Mouse (Mus musculus) cerebellum, adult 9-10 months (tissue): ENCODE results near the gene Cdyl.

ENCODE experiments used
- DNase-seq: peaks from one replicate; pipeline ENCODE4 v3.0.0; 2022

The Cdyl gene

DNA sequence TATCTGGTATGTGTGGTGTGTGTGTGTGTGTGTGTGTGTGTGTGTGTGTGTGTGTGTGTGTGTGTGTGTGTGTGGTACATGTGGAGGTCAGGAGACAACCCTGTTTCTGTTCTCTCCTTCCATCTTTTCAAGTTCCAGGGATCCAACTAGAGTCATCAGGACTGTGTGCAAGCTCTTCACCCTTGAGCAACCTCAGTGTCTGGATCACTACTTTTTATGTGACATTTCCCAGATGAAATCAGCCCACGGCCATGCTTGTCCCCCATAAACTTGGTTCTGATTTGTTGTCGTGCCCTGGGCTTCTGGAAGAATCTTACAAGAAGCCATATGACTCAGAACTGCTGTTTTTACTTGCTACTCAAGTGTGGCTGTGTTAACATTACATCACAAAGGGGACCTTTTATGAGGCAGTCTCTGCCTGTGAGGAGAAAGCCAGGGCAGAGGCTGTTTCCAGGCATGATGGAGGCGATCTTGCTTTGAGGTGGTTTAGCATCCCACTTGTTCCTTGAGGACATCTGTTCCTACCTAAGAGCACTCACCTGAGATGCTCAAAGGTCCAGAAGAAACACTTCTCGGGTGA, at the start of gene Cdyl:
Gene Cdyl (plus strand): TSS at position 428 of the 580 bp plus-strand sequence.
- DNase-seq, result no peak

DNA sequence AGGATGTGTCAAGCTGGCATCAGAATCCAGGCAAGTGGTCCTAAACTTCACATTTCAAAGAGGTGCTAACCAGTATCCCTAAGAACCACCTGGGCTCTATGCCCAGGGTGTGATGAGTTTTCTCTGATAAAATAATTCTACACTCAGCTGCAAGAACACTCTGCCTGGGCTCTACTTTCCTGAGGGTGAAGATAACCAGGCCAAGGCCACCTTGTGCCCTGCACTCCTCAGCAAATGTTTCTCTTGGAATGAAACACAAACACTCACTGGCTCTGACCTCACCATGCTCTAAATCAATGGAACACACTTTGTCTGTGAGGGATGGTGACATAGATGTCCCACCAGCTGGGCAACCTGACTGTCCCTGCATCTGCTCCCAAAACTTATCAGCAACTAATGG, 48.9 kb upstream of the Cdyl start:
- DNase-seq, result no peak

DNA sequence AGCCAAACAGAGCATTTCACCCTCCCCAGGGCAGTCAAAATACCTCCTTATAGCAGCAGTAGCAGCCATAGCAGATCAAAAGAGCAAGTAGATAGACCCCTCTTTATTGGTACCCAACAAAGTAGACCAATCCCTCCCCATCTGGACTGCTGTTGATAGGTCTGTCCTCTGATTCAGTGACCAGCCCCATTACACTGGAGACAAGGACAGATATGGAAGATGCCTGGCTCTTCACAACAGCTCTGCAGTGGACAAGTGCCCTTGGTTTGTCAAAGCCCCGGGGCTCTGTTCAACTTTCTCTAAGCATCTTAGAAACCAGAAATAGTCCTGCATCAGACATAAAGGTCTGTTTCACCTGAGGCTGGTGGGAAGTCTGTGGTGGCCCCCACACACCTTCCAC, 47.1 kb upstream of the Cdyl start:
- DNase-seq, result no peak

DNA sequence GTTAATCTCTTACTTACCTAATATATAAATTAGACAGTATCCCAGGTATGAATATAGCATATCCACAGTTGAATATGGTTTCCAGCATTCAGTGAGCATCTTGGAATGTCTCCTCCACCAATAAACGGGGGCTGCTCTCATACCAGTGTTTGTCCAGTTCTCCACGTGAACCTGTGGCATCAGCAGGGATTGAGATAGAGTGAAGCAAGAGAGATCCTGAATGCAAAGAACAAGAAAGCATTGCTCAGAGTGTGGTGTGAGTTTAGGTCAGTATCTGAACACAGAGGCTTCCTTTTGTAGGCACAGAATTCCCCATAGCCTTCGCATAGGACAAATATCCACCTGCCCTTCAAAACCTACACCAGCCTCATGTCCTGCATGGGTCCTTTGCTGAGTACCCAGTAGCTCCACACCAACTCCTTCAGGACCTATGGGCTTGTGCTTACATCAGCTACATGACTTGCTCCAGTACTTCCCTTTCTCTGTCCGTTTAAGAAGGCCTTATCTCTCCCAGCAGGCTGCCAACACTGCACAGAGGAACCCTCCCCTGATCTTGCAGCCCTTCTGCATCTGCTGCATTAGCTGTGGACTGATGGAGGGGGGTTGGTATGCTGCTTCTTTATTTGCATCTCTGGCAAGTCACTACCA, 44.7 kb upstream of the Cdyl start:
- no peak for DNase-seq

DNA sequence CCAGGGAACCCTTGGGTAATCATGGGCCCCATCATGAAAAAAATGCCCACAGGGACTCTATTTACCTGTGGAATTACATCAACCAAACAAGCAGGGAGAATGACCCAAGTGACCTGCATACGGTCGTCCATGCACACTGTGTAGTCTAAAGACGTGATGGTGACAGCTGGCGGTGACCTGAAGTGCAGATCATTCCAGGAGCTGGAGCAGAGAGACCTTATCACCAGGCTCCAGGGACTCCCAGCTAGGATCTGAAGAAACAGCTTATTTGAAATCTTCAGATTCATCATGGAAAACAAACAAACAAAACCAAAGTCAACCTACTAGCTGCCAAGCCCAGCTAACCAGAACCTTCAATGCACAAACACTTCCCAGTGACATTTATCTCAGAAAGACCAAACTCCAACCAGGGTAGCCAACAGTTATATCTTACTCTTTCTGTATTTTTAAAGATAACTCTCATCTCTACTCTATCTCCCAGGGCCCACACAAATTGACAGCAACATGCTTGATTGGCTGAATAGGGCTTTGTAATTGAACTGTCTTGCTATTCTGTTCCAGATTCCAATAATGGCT, 43.0 kb upstream of the Cdyl start:
- DNase-seq, result no peak

DNA sequence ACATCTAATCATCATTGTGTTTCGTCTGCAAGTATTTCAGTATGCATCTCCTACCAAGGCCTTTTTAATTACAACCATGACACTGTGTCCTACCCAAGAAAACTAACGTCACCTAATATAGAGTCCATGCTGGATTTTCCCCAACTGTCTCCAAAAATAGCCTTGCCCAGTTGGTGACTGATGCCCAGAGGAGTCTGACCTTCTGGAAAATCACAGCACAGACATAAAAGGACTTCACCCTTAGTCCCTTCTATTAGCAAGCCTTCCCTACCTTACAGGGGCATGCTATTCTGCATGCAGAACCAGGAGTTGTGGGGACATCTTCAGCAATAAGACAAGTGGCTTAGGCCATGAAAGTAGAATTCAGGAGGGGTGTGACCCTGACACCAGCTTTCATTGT, 40.3 kb upstream of the Cdyl start:
- peak; percentile 7 for DNase-seq

DNA sequence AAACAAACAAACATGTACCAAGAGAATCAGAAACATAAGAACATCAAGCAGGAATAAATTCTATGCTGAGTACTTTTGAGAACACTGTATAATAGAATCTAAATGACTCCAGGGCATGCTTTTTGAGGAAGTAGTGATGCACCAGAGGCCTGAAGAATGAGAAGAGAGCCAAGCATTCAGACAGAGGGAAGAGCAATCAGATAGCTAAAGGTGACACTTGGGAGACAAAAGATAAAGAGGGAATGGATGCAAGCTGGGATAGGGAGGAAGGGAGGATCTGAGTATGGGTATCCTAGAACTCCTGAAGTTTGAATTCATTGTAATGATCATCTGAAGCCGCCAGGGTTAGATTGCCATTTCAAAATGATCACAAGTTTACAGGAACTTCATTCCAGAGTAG, 38.9 kb upstream of the Cdyl start:
- no peak for DNase-seq

DNA sequence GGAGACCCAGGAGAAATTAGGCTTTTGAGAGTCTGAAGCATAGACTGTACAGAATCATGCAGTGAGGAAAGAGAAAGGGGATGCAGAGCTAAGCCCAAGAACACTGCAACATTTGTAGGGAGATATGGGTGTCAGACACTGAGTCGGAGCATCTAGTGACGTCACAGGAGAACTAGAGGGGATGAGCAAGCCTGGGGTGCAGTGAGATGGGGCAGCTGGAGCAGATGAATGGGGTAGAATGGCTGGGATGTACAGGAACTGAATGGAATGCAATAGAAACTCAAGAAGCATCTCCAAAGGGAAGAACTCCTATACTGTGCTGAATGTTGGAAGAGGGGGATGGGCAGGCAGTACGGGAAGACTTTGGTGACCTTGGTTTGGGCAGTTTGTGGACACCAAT, 34.8 kb upstream of the Cdyl start:
- DNase-seq, result no peak

DNA sequence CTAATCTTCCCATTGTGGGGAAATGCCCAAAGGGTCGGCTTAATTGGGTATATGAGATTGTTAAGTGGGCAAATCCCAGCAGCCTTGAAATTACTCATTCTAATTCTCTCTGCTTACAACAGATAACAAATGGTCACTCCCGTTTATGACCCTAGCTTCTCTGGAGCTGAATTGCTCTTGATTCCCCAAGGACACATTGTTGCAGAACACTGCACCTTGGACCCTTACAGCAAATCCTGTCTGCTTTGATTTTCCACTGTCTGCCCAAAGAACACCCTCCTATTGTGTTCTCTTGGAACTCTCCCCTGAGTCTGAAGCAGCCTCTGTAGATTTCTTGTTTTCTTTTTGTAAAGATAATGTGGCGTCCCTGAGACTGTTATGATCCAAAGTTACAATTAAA, 34.1 kb upstream of the Cdyl start:
- no peak for DNase-seq

DNA sequence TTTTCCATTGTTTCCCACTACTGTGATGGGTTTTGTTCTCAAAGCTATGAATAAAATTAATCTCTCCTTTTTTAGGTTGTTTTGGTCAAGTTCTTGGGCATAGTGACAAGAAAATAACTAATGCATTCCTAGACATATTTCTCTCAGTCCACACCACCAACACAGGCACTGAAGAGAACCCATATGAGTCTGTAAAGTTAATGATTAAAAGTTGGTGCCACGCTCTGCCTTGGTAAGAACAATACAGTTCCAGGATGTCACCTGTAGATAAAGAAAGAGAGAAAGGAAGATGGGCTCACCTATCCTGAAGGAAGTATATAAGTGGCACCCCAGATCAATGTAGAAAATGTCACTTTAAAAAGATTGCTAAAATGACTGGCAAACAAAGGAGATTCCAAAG, 32.3 kb upstream of the Cdyl start:
- no peak for DNase-seq

DNA sequence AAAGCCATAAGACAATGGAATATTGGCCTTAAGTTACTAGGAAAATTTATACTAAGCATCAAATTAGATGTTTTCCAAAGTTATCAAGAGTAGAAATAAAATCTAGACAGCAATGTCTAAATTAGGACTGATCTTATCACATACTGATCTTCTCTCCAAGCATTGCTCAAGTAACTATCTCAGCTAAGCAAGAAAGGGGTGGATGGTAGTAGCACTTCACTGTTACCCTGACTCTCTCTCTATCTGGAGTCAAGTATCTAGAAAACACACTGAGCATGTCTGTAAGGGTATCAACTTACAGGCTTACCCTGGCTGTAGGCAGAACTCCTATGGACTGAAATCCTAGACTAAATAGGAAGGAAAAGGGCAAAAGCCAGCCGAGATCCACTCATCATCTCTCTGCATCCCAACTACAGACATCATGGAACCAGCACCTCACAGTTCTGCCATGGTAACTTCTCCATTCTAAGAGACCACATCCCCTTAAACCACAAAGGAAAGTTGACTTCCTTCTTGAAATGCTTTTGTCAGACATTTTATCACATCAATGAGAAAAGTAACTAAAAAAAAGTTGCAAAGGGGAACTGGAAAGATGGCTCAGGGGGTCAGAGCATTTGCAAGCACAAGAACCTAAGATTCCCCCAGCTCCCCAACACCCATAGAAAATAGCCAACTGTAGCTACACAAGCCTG, 12.4 kb upstream of the Cdyl start:
- no peak for DNase-seq

DNA sequence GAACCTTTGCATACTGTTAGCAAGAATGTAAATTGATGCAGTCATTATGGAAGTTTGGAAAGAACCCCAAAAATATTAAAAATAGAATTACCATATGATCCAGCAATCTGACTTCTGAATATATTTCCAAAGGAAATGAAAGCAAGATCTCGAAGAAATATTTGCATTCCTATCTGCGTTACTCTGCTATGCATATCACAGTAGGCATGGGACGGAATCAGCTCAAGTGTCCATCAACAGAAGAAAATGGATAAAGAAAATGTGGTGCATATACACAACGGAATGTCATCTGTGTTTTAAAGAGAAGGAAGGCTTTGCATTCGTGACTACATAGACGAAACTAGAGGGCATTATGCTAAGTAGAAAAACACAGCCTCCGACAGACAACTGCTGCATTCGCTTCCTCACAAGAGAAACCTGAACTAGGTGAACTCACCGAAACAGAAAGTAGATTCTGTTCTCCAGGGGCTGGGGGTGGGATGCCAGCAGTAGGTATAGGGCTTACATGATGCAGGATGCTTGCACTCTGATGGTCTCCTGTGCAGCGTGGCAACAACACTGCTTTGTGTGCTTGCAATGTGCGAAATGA, 9.3 kb upstream of the Cdyl start:
- no peak for DNase-seq

DNA sequence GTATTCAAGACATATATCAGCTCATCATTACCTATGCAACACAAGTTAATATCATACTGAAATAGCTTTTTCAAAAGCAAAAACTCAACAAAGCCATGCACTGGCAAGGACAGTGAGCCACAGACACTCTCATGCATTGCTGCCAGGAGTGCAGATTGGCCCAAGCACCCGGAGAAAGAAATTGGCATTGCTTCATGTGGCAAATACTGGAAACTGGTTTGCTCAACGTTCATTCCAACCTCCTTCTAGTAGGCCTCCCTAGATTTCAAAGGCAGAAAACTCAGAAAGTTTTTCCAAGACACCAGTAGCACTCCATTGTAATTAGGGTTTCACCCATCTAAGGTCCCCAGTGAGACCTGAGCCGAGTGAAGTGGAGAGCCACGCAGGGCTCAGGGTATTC, 6.8 kb upstream of the Cdyl start:
- peak; percentile 50 for DNase-seq

DNA sequence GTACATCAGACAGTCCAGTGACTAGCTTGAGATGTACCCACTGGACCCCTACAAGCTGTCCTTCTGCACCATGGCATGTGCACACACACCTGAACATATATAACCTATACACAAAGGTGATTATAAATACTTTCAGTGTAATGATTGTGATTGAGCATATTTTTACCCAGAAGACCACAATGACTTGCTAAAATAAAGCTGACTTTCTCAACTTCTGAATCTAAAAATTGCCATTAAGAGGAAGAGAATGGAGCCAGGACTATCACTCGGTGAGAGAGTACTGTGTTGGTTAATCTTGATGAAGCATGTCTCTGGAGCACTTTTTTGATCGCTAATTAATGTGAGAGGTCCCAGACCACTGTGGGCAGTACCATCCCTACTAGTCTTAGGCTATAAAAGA, 2.8 kb upstream of the Cdyl start:
- no peak for DNase-seq

DNA sequence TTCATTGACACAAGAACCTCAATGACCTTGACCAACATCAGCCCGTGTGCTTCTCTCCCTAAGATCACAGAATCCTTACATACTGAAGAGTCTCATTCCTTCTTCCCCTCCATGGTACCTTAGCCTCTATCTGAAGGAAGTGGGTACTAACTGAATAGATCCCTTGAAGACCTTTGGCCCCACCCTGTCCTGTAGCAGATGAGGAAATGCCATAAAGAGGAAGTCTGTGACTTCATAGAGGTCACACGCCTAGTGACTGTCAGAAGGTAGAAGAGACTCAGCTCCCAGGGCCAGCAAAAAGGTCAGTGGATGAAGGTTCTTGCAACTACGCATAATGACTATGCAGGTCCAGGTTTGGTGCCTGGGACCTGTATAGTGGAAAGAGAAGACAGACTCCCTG, 5.8 kb downstream of the Cdyl start:
- DNase-seq, result no peak

DNA sequence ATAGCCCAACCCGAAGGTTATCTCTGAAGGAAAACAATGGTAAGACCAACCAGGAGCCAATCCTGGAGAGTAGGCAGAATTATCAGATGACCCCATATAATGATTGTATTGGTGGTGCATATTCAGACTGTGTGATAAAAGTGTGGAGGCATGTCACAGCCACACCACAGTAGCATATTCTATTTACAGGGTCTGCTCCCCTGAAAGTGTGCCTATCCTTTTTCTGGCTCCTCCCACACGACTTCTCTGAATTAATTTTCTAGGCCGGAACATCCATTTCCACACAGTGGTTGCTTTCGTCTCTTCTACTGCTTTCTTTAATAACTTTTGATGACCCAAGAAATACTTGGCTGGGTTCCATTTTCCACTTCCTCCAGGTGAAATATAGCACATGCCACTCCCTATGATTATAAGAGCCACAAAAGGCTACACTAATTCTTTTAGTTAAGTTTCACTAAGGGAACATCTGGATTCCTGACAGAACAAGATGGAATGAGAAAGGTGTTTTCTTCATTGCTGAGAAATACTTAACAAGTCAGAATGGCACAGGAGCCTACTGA, 10.4 kb downstream of the Cdyl start:
- no peak for DNase-seq

DNA sequence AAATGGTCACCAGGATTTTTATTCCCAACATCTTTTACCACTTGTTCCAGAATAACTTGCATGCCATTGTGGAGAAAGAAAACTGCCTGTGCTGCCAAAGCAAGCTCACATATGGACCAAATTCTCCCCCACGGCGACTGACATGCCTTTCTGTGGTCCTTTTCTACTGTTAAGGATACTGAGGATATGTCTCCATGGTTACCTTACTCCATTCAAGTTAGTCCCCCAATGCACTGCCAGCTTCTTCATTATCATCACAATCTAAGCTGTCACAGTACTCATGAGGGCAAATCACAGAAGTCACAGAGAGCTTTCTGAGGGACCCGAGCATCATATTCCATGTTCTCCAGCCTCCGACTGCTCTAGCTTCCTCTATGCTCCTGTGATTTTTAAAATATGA, 11.2 kb downstream of the Cdyl start:
- no peak for DNase-seq

DNA sequence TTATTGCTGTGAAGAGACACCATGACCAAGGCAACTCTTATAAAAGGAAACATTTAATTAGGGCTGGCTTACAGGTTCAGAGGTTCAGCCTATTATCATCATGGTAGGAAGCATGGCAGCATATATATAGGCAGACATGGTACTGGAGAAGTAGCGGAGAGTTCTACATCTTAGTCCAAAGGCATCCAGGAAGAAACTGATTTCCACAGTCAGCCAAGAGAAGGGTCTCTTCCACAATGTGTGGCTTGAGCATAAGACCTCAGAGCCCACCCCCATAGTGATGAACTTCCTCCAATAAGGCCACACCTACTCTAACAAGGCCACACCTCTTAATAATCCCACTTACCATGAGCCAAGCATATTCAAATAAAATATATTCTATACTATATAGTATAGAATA, 17.3 kb downstream of the Cdyl start:
- no peak for DNase-seq

DNA sequence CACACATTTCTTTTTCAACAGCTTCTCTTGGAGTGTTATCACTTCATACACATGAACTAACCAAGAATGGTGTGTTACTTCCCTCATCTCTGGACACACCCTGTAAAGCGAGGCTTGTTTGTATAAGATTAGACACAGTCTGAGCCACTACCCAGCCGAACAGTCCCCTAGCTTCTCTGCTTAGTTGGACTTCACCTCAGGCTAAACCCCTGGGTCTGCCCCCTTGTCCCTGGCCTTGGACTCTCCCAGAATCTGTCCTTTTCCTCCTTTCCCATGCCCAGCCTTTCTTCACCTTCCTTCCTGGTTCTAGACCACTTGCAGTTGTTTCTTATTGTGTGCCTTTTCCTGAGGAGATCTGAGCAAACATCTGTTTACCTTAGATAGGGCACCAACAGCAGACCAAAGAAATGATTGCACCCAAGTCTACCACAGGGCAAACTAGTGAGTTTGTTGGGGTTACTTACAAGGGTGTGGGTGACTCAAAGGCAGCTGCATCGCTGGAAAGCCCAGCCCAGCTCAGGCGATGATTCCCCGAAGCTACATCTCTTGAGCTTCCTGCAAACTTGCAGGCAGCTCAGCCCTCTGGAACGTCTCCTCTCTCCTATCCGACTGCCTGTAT, 17.9 kb downstream of the Cdyl start:
- no peak for DNase-seq

DNA sequence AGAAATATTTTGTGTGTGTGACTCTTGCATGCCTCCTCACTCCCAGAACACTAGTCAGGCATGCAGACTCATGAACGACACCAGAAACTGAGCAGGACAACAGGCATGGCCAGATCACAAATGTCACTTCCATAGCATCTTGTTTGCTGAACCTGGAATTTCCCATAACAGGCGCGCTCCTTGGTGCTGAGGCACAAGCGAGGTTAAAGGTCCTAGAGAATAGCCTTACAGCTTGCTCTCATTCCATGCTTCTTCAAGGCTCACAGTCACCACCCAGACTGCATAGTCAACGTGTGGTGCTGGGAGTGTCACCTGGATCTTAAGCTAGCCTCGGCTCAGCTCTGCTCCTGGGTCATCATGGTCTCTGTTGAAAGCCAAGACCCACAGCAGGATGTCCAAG, 19.1 kb downstream of the Cdyl start:
- no peak for DNase-seq

DNA sequence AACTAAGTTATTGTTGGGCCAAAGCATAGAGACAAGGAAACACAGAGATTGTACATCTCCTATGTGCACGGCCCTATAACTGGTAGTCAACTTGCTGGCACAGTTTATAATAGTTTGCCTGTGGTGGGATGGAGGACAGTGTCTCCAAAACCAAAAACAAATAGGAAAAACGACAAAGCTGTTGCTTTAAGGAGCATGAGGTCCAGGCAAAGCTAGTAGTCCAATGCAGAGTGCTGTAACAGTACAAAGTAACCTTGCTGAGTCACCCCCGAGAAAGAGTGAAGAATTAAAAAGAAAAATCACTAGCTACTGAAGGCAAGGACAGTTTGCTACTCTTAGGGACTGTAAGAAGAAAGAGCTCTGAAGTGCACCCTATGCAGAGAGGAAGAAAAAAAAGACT, 21.7 kb downstream of the Cdyl start:
- no peak for DNase-seq

DNA sequence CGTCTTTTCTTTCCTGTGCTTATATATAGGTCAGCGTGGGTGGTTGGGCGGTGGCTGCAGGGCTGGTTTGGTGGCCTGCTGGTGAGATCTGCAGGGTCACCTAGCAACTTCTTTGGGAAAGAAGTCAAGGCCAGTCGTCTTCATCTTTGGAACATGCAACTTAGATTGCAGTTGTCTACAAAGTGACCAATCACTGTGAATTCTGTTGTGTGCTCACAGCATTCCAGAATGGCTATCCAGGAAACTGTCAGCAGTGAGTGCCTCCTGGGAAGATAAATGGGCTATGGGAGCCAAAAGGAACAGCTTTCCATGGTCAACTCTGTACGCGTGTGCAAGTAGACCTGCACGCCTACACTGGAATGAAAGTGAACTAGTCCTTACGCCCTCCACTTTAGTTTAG, 26.6 kb downstream of the Cdyl start:
- DNase-seq, result no peak

DNA sequence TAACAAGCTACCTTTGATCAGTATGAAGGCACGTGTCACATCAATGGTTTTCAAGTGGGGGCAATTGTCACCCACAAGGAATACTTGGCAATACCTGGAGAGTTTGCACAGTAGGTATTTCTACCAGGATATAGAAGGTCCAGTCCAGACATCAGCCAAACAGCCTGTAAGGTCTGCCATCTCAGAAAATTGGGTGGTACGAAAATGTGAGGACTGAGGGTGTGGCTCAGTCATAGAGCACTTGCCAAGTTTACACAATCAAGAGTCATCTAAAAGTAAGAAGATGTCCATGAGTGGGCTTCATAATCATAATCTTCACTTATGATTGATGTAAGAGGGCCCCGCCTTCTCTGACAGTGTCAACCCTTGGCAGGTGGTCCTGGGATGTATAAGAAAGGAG, 29.9 kb downstream of the Cdyl start:
- no peak for DNase-seq
